Mouse (Mus musculus) left cerebral cortex, postnatal 14 days (tissue): ENCODE results near the gene Sdc4. TPM values are rescaled to one million over a fixed set of nuclear protein-coding genes. Genes with fewer than 3 reads are reported as not detected.

Source experiments
- DNase-seq, 2 experiments: peaks; one replicate each; pipeline ENCODE4 v3.0.0; 2021 to 2022; ENCODE audit warnings: low spot score in 2 of 2, mixed read lengths in 1 of 2
- intact Hi-C: fragments of 180-260 bp; cut with DNase I; formaldehyde crosslinking; loops from one replicate; pipeline ENCODE4 v1.15.1; 2025
- long read RNA-seq, 2 experiments: library from polyadenylated mRNA; stranded (forward); transcript quantifications; one replicate each; pipeline ENCODE4 v2.0.0; 2021
- total RNA-seq, 2 experiments: library from RNA; stranded (reverse); gene quantifications; 2 replicates each; pipeline ENCODE4 v1.2.3; 2021

Gene Sdc4
- 10 to 100 TPM; 60.0 to 79.0 TPM for total RNA-seq
- long read RNA-seq, experiment 1, transcript Sdc4-201 (5 exons, 2,458 nt): major isoform, 5 of 10 reads
- long read RNA-seq, experiment 1, partial matches to known transcripts: 0 of 10 reads
- long read RNA-seq, experiment 1, other reads (novel, unspliced or antisense): 5 of 10 reads
- long read RNA-seq, experiment 2, partial matches to known transcripts: 0 of 7 reads
- long read RNA-seq, experiment 2, other reads (novel, unspliced or antisense): 4 of 7 reads

- DNase-seq: no peak
- intact Hi-C loops: no loop called here
These were observed at the start of gene Sdc4 for GRCm38 (mm10) chr2:164443460-164444000. Sdc4 (minus strand) TSS chr2:164443887.

DNA sequence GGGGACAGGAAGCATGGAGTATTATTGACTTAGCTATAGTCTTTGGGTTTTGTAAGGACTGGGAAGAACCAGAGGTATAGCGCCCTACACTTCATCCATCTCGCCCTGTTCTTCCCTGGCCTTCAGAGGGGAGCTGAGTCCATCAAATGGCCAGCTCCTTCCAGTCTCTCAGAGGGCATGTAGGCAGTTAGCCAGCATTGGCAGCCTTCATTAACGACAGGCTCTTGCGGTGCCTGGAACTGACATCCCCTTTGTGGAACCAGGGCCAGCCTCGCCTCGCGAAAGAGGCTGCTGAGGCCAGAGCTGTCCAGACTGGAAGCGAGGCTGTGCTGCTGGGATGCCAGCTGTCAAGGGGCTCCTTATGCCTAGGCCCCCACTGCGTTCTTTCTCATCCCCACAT is 44.1 kb upstream of the Sdc4 start:
- intact Hi-C loops: no loop called here
- DNase-seq: peak in 1 of 2 experiments; percentile 58

- intact Hi-C loops: no loop called here
- DNase-seq: no peak
These were observed 43.4 kb upstream of the Sdc4 start for GRCm38 (mm10) chr2:164487115-164487527.

DNA sequence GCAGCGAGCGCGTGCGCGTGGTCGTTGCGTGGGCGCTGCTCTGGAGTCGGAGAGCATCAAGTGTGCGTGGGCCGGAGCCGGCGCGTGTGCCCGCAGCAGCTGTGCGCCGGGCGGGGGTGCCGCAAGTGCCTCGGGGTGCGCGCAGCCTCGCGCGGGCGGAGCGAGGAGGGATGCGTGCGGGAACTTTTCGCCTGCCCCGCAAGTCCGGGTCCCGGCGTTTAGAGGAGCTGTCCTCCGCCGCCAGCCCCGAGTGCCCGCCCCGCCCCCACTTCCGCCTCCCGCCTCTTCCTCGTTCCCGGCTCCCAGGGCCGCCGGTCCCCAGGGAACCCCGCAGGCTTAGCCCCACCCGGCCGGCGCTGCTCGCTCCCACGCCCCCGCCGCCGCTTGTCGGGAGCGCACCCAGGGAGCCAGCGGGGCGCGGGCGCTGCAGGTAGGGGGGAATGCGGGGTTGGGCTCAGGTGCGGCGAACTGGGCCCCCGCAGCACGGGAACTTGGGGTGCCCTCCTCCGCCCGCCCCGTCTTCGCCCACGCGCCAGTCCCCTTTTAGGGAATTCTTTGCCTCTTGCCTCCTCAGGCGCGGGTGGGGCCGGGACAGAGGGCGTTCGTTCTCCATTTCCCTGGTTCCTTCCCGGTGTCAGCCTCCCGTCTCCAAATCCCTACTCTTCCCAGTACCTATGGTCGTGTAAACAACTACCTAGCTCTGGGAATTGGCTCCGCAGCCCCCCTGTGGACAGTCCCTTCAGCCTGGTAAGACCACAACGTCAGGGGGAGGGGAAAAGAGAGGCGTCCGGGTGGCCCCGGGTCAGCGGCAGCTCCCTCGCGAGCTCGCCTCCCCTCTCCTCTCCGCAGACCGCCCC is 42.8 kb upstream of the Sdc4 start:
- peak; percentile 82 to 86 for DNase-seq
- intact Hi-C loops: no loop called here

DNA sequence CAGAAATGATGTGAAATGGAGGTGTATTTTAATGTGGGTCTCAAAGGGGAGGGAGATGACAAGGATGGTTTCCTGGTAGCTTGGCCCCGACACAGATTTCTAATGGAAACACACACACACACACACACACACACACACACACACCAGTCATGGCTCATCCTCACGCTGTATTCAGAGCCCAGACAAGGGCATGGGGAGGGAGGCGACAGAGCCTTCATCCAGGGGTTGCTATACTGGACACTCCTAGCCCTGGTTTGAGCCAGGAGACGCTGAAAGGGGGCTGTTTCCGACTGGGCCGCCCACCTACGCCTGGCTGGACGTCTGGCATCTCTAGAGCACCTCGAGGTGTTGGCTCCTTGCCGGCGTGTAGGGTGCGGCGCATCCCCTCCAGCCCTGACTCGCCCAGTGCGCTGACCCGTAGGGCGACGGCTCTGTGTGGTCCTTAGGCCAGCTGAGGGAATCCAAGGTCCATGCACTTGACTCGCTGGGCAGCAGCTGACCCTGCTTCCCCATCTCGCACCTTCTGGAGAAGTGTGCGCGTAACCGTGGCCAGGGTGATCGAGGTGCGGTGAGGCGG is 42.1 kb upstream of the Sdc4 start, which contains the start of gene Dbndd2:
Dbndd2 (plus strand) TSS at position 426 of the 577 bp plus-strand sequence.
- DNase-seq: peak in 1 of 2 experiments; percentile 67
- intact Hi-C loops: no loop called here

GRCm38 (mm10) chr2:164473624-164474023 is 29.9 kb upstream of the Sdc4 start, which contains the start of gene Trp53tg5:
Trp53tg5 (minus strand) TSS chr2:164473724.
- intact Hi-C loops: loop anchor here (5.0 kb wide), 1 partner anchor 44 kb away; no protein-coding TSS in a partner anchor

DNA sequence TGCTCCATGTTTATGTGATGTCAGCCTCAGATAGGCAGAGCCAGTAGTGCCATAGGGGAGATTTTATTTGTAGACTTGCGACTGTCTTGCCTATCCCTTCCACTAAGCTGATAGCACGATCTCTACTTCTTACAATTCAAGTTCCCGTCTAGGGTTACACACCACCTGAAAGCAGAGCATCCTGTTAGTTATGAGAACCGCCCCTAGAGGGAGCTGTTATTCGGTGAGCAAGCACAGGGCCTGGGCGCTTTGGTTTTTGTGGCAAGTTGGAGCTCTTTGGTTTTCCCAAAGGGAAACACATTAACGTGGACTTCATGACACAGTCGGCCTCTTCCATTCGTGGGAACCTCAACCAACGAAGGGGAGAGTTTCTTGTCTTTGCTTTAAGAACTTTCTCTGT is 26.6 kb upstream of the Sdc4 start:
- intact Hi-C loops: loop anchor here (5.0 kb wide), 1 partner anchor 47 kb away; no protein-coding TSS in a partner anchor
- peak; percentile 67 for DNase-seq

More at GRCm38 (mm10) chr2:164473624-164474023, 29.9 kb upstream of the Sdc4 start, which contains the start of gene Trp53tg5:
- no peak for DNase-seq

GRCm38 (mm10) chr2:164466787-164467186 is 23.1 kb upstream of the Sdc4 start:
- intact Hi-C loops: no loop called here
- no peak for DNase-seq

DNA sequence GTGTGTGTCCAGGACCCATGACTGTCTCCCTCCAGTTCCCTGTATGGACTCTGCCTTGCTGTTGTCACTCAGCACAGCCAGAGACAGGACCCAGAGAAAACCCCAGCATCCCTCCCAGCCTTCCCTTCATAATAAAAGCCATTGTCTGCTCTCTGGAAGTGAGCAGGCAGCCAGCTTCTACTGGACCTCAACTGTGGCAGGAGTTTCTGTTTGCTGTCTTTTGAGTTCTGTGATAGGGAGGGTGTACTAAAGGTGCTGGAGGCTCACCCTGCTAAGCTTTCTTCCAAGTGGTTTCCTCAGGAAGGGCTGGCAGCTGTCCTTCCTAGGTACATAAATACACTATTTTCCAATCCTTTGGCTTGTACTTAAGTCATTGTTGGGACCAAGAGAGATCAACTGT is 21.5 kb upstream of the Sdc4 start:
- intact Hi-C loops: no loop called here
- DNase-seq: no peak

DNA sequence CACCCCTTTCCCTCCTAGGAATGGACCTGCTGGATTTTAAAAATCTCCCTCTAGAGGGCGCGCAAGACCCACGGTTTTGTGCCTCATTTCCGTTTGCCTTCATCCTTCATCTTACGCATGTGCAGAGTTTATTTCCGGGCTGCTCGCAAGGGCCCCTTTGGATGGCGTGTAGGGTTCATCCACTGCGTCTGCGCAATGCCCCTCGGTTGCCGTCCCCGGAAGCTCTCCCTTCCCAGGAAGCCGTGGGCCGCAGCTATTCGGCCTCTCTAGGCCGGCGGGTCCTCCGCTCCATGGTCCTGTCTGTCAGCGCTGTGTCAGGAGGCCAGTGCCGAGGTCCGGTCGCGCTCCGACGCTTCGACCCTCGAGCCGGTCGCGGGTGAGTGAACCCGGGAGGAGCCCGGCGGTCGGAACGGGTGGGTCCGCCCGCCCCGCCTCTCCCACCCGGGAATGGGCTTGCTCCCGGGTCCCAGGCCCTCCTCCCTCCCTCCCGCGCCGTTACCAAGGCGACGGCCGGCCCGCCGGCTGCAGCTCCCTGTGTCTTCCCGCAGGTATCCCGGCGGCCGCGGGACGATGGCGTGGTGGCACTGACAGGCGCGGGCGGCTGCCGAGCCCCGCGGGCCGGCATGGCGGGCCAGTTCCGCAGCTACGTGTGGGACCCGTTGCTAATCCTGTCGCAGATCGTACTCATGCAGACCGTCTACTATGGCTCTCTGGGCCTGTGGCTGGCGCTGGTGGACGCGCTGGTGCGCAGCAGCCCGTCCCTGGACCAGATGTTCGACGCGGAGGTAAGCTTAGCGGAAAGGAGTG is 17.3 kb upstream of the Sdc4 start, which contains the start of gene Gm20458:
Gm20458 (plus strand) TSS at position 223 of the 807 bp plus-strand sequence.
- intact Hi-C loops: loop anchor here (2.0 kb wide), 1 partner anchor 36 kb away; the partner anchor contains the start of gene Pigt
- DNase-seq: peak; percentile 97 to 98

GRCm38 (mm10) chr2:164458535-164458934 is 14.8 kb upstream of the Sdc4 start:
- intact Hi-C loops: loop anchor here (10.0 kb wide), 1 partner anchor 106 kb away; the partner anchor contains the start of gene Wfdc2
- no peak for DNase-seq

DNA sequence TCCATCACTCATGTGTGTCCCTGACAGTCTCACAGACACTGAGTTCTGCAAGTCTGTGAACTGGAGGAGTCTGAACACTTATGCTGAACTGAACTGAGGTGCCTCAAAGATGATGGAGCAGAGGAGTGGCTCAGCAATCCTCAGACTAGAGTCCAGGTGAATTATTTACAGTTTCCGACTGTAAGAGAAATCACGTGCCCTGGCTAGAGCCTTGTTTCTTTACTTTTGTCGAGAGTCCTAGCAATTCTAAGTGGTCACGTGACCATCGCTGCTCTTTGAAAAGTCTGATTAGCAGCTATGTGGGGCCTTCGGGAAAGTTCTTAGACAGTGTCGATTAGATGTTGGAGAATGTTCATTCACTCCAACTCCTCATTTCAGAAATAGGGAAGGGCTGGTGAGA is 14.3 kb upstream of the Sdc4 start:
- DNase-seq: no peak
- intact Hi-C loops: loop anchor here (10.0 kb wide), 1 partner anchor 107 kb away; the partner anchor contains the start of gene Wfdc2

- DNase-seq: peak; percentile 36 to 44
- intact Hi-C loops: loop anchor here (10.0 kb wide), 1 partner anchor 108 kb away; the partner anchor contains the start of gene Wfdc2
These were observed 13.2 kb upstream of the Sdc4 start, which contains the start of gene Sys1 for GRCm38 (mm10) chr2:164456864-164457300. Sys1 (plus strand) TSS chr2:164456964.

DNA sequence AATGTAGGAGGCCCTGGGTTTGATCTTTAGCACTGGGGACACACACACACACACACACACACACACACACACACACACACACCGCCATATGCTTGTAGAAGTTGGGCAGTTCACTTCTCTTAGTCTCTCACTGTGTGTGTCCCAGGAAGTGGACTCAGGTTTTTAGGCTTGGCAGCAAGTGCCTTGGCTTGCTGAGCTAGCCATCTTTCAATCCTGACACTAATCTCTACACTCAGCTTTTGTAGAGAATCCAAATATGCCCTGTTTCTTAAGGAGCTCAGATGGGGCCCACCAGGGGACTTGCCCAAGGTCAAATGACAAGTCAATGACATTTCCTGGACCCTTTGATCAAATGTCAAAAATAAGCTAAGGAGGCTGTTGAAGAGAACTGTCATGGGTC is 12.7 kb upstream of the Sdc4 start:
- DNase-seq: no peak
- intact Hi-C loops: loop anchor here (10.0 kb wide), 1 partner anchor 108 kb away; the partner anchor contains the start of gene Wfdc2

GRCm38 (mm10) chr2:164455421-164456190 is 11.9 kb upstream of the Sdc4 start:
- intact Hi-C loops: loop anchor here (2.0 to 10.0 kb wide), 2 partner anchors 39 to 109 kb away; partner anchors contain the start of gene Wfdc2
- no peak for DNase-seq

DNA sequence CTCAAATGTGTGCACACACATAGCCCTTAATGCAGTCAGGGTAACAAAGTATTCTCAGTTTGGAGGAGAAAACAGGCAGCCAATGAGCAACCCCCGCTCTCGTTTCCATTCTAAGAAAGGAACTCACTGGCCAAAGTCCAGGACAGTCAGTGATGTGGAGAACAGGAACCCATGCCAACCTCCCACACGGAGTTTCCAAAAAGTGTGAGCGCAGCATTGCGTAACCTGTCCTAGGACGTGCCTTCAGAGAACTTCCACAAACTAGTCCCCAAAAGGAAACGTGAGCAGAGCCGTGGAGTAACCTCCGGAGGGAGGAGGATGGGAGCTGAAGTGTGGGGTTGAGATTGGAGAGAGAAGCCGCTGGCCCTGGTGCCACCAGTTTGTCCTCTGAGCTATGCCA is 11.2 kb upstream of the Sdc4 start:
- intact Hi-C loops: loop anchor here (2.0 to 10.0 kb wide), 2 partner anchors 38 to 110 kb away; partner anchors contain the start of gene Wfdc2
- DNase-seq: peak; percentile 87 to 95

- intact Hi-C loops: loop anchor here (2.0 to 10.0 kb wide), 2 partner anchors 37 to 111 kb away; partner anchors contain the start of gene Wfdc2
- no peak for DNase-seq
These were observed 10.3 kb upstream of the Sdc4 start for GRCm38 (mm10) chr2:164453887-164454500.
